Mouse (Mus musculus): ENCODE results near the gene P2ry6. TPM values are rescaled to one million over a fixed set of nuclear protein-coding genes. Genes with fewer than 3 reads are reported as not detected.

P2ry6 gene
- polyA plus RNA-seq, 1 experiment, result 17.3 TPM

- no peak for DNase-seq (ENCODE audit: low read depth)
Measured at GRCm38 (mm10) chr7:100988092-100988491, 13.6 kb upstream of the P2ry6 start.

- DNase-seq (ENCODE audit: low read depth), result no peak
Measured at GRCm38 (mm10) chr7:100984452-100985395, 10.3 kb upstream of the P2ry6 start.

- no peak for DNase-seq (ENCODE audit: low read depth)
Measured at GRCm38 (mm10) chr7:100979175-100979574, 4.7 kb upstream of the P2ry6 start.

- DNase-seq (ENCODE audit: low read depth), result no peak
Measured at GRCm38 (mm10) chr7:100978171-100978570, 3.7 kb upstream of the P2ry6 start.

GRCm38 (mm10) chr7:100972875-100973274 lies 1.6 kb downstream of the P2ry6 start:
- no peak for DNase-seq (ENCODE audit: low read depth)

- DNase-seq (ENCODE audit: low read depth), result no peak
Measured at GRCm38 (mm10) chr7:100968874-100969659, 5.4 kb downstream of the P2ry6 start.

- no peak for DNase-seq (ENCODE audit: low read depth)
Measured at GRCm38 (mm10) chr7:100968376-100968775, 6.1 kb downstream of the P2ry6 start.

GRCm38 (mm10) chr7:100967850-100968249 lies 6.6 kb downstream of the P2ry6 start:
- no peak for DNase-seq (ENCODE audit: low read depth)

GRCm38 (mm10) chr7:100966014-100966413 lies 8.4 kb downstream of the P2ry6 start:
- no peak for DNase-seq (ENCODE audit: low read depth)

- DNase-seq (ENCODE audit: low read depth), result no peak
Measured at GRCm38 (mm10) chr7:100965079-100965478, 9.4 kb downstream of the P2ry6 start.

- DNase-seq (ENCODE audit: low read depth), result no peak
Measured at GRCm38 (mm10) chr7:100964242-100964641, 10.2 kb downstream of the P2ry6 start.

- DNase-seq (ENCODE audit: low read depth), result no peak
Measured at GRCm38 (mm10) chr7:100963381-100963780, 11.1 kb downstream of the P2ry6 start.

- no peak for DNase-seq (ENCODE audit: low read depth)
Measured at GRCm38 (mm10) chr7:100961146-100961545, 13.3 kb downstream of the P2ry6 start.

GRCm38 (mm10) chr7:100960462-100960861 lies 14.0 kb downstream of the P2ry6 start:
- no peak for DNase-seq (ENCODE audit: low read depth)

- no peak for DNase-seq (ENCODE audit: low read depth)
Measured at GRCm38 (mm10) chr7:100958426-100958825, 16.0 kb downstream of the P2ry6 start.

GRCm38 (mm10) chr7:100952686-100953085 lies 21.8 kb downstream of the P2ry6 start:
- DNase-seq (ENCODE audit: low read depth), result no peak

- no peak for DNase-seq (ENCODE audit: low read depth)
Measured at GRCm38 (mm10) chr7:100951903-100952302, 22.5 kb downstream of the P2ry6 start.

GRCm38 (mm10) chr7:100950481-100951010 lies 23.9 kb downstream of the P2ry6 start:
- DNase-seq (ENCODE audit: low read depth), result no peak

GRCm38 (mm10) chr7:100950031-100950430 lies 24.4 kb downstream of the P2ry6 start:
- no peak for DNase-seq (ENCODE audit: low read depth)

GRCm38 (mm10) chr7:100944738-100945137 lies 29.7 kb downstream of the P2ry6 start:
- no peak for DNase-seq (ENCODE audit: low read depth)

- no peak for DNase-seq (ENCODE audit: low read depth)
Measured at GRCm38 (mm10) chr7:100944306-100944705, 30.1 kb downstream of the P2ry6 start.
